ENCODE assay signal across 24 mouse cellular contexts in genomic region chr4:99137986-99138641, GRCm38 (mm10). TPM values are rescaled to one million over a fixed set of nuclear protein-coding genes. Genes with fewer than 3 reads are reported as not detected.
DNase-seq lines count a peak whose midpoint lies in the region; ATAC-seq lines count a peak whose summit lies in the region.
"Had no signal": no experiment of that assay in that cellular context is flagged by ENCODE, and none has a peak within 500 bp of the region (broad histone marks: within the 10 kb centered on the region; RNA-seq: fewer than 3 reads in every experiment).

No protein-coding gene starts in this region.

- H3K36me3 ChIP-seq in liver, embryonic 13.5 days = no peaks in the 10 kb centered on the region
- H3K36me3 ChIP-seq: embryonic facial prominence, embryonic 12.5 days; G1E; hindbrain, embryonic 15.5 days; kidney, embryonic 15.5 days; midbrain, embryonic 10.5 days; neural tube, embryonic 13.5 days had no signal

- H3K9me3 ChIP-seq in liver, embryonic 13.5 days (replicated peaks) = no peaks in the 10 kb centered on the region
- H3K9me3 ChIP-seq: embryonic facial prominence, embryonic 12.5 days; hindbrain, embryonic 15.5 days; kidney, embryonic 15.5 days; midbrain, embryonic 10.5 days; neural tube, embryonic 13.5 days had no signal

- H3K9ac ChIP-seq in liver, embryonic 13.5 days = no peak overlapping the region
- H3K9ac ChIP-seq: embryonic facial prominence, embryonic 12.5 days; hindbrain, embryonic 15.5 days; kidney, embryonic 15.5 days; neural tube, embryonic 13.5 days had no signal

- DNase-seq in heart, adult 11 months = peak; percentile 71
- no peak for DNase-seq in heart, postnatal 10 days
- peak; percentile 15 to 26 for DNase-seq in kidney, postnatal 36 days
- no peak for DNase-seq in kidney, postnatal 10 days
- DNase-seq in liver, embryonic 13.5 days = no peak
- DNase-seq in spleen, postnatal 36 days (ENCODE audit: low spot score in 2 of 2) = no peak
- DNase-seq: B cell, adult 2 months; cerebellum, adult 18-20 months; cerebellum, postnatal 14 days; gastrocnemius, postnatal 36 days; lung, postnatal 4 days; retina, postnatal 1 day; thymus, postnatal 14 days had no signal

- H3K4me1 ChIP-seq in liver, embryonic 13.5 days (replicated peaks) = peaks cover 11% of the 10 kb centered on the region
- H3K4me1 ChIP-seq: embryonic facial prominence, embryonic 12.5 days; hindbrain, embryonic 15.5 days; neural tube, embryonic 13.5 days had no signal

- H3K4me2 ChIP-seq in liver, embryonic 13.5 days = no peak overlapping the region
- H3K4me2 ChIP-seq: embryonic facial prominence, embryonic 12.5 days; hindbrain, embryonic 15.5 days; kidney, embryonic 15.5 days; neural tube, embryonic 13.5 days had no signal

- peak; percentile 66 for ATAC-seq in liver, embryonic 13.5 days (ENCODE audit: low read depth)
- ATAC-seq in megakaryocyte-erythroid progenitor cell, adult 5-6 weeks (replicated peaks; ENCODE audit: low FRiP score, low TSS enrichment, poor library complexity, severe bottlenecking) = peak; percentile 91
- ATAC-seq: midbrain, embryonic 16.5 days; Patski had no signal

- WGBS in liver, embryonic 13.5 days (ENCODE audit: insufficient replicate concordance) = 45% methylated on average over 8 of the region's 8 CpGs

- H3K27me3 ChIP-seq in liver, embryonic 13.5 days = no peaks in the 10 kb centered on the region
- H3K27me3 ChIP-seq: CH12.LX; embryonic facial prominence, embryonic 12.5 days; hindbrain, embryonic 15.5 days; neural tube, embryonic 13.5 days; Patski had no signal

- no peak overlapping the region for H3K27ac ChIP-seq in liver, embryonic 13.5 days
- H3K27ac ChIP-seq: embryonic facial prominence, embryonic 12.5 days; hindbrain, embryonic 15.5 days; kidney, embryonic 15.5 days; midbrain, embryonic 10.5 days; neural tube, embryonic 13.5 days had no signal

- intact Hi-C loops in heart, postnatal 10 days (cut with DNase I) = no loop called here

- H3K4me3 ChIP-seq in liver, embryonic 13.5 days (replicated peaks) = no peak overlapping the region
- H3K4me3 ChIP-seq: embryonic facial prominence, embryonic 12.5 days; hindbrain, embryonic 15.5 days; kidney, embryonic 15.5 days; midbrain, embryonic 10.5 days; myocyte; neural tube, embryonic 13.5 days had no signal

RNA-seq across cellular contexts. Expression of gene Dock7, which starts 17.4 kb away (rescaled TPM):
- total RNA-seq in heart, postnatal 10 days (2021) = 10 to 100 TPM; 28.6 to 29.5 TPM
- polyA plus RNA-seq in liver, embryonic 13.5 days (2015; fragmentation: Nextera tagmentation; extraction: Ambion mirVana) = 9.3 and 11.6 TPM in 2 replicates
- total RNA-seq in megakaryocyte-erythroid progenitor cell, adult 5-6 weeks (2014; fragmentation: Nextera tagmentation) = 40.5 and 58.3 TPM in 2 replicates
- total RNA-seq in megakaryocyte-erythroid progenitor cell, adult 5-6 weeks (2017) = 44.3 and 71.8 TPM in 2 replicates
- polyA plus RNA-seq: G1E had no signal

RNA-seq across cellular contexts. Expression of gene Atg4c, which starts 55.6 kb away (rescaled TPM):
- 1 to 10 TPM; 4.9 to 7.5 TPM for total RNA-seq in heart, postnatal 10 days (2021)
- polyA plus RNA-seq in liver, embryonic 13.5 days (2015; fragmentation: Nextera tagmentation; extraction: Ambion mirVana) = 3.8 and 6.0 TPM in 2 replicates
- 10.2 and 22.9 TPM in 2 replicates for total RNA-seq in megakaryocyte-erythroid progenitor cell, adult 5-6 weeks (2014; fragmentation: Nextera tagmentation)
- 3.4 and 4.7 TPM in 2 replicates for total RNA-seq in megakaryocyte-erythroid progenitor cell, adult 5-6 weeks (2017)
- total RNA-seq: CH12.LX, G1E had no signal
- polyA plus RNA-seq: G1E had no signal

Comparison
In these comparisons a context has a peak if more than half of its experiments do, and no peak if none do; other contexts are left out.
1. DNase-seq: peak in heart, adult 11 months (single experiment) and kidney, postnatal 36 days (2 of 2); none in heart, postnatal 10 days (0 of 2), kidney, postnatal 10 days (single experiment), liver, embryonic 13.5 days (single experiment) and spleen, postnatal 36 days (0 of 2).